Mouse (Mus musculus): ENCODE data around the gene Pbld2. TPM values are rescaled to one million over a fixed set of nuclear protein-coding genes. Genes with fewer than 3 reads are reported as not detected.

The Pbld2 gene
- polyA plus RNA-seq, 1 experiment, result not detected

GRCm38 (mm10) chr10:63019304-63019703 is 4.8 kb upstream of the Pbld2 start:
- TF ChIP-seq GATA1 (IDR thresholded peaks at IDR 0.05; ENCODE audit: low read length), result no peak

- no peak for TF ChIP-seq GATA1 (IDR thresholded peaks at IDR 0.05; ENCODE audit: low read length)
These were observed 2.4 kb upstream of the Pbld2 start for GRCm38 (mm10) chr10:63021702-63022101.

- no peak for TF ChIP-seq GATA1 (IDR thresholded peaks at IDR 0.05; ENCODE audit: low read length)
These were observed 1.5 kb upstream of the Pbld2 start for GRCm38 (mm10) chr10:63022541-63023120.

- no peak for TF ChIP-seq GATA1 (IDR thresholded peaks at IDR 0.05; ENCODE audit: low read length)
These were observed 880 bp upstream of the Pbld2 start for GRCm38 (mm10) chr10:63023121-63023748.

GRCm38 (mm10) chr10:63024580-63024910 is 430 bp downstream of the Pbld2 start:
- no peak for TF ChIP-seq GATA1 (IDR thresholded peaks at IDR 0.05; ENCODE audit: low read length)

GRCm38 (mm10) chr10:63025016-63025415 is 901 bp downstream of the Pbld2 start:
- TF ChIP-seq GATA1 (IDR thresholded peaks at IDR 0.05; ENCODE audit: low read length), result no peak

GRCm38 (mm10) chr10:63025491-63026011 is 1.4 kb downstream of the Pbld2 start:
- no peak for TF ChIP-seq GATA1 (IDR thresholded peaks at IDR 0.05; ENCODE audit: low read length)

- no peak for TF ChIP-seq GATA1 (IDR thresholded peaks at IDR 0.05; ENCODE audit: low read length)
These were observed 2.2 kb downstream of the Pbld2 start for GRCm38 (mm10) chr10:63026156-63026794.

GRCm38 (mm10) chr10:63026795-63027160 is 2.7 kb downstream of the Pbld2 start:
- TF ChIP-seq GATA1 (IDR thresholded peaks at IDR 0.05; ENCODE audit: low read length), result no peak

- no peak for TF ChIP-seq GATA1 (IDR thresholded peaks at IDR 0.05; ENCODE audit: low read length)
These were observed 3.5 kb downstream of the Pbld2 start for GRCm38 (mm10) chr10:63027376-63028161.

GRCm38 (mm10) chr10:63028396-63028795 is 4.3 kb downstream of the Pbld2 start:
- no peak for TF ChIP-seq GATA1 (IDR thresholded peaks at IDR 0.05; ENCODE audit: low read length)

- no peak for TF ChIP-seq GATA1 (IDR thresholded peaks at IDR 0.05; ENCODE audit: low read length)
These were observed 8.2 kb downstream of the Pbld2 start for GRCm38 (mm10) chr10:63032267-63032666.

GRCm38 (mm10) chr10:63032956-63033355 is 8.8 kb downstream of the Pbld2 start:
- TF ChIP-seq GATA1 (IDR thresholded peaks at IDR 0.05; ENCODE audit: low read length), result no peak

GRCm38 (mm10) chr10:63038571-63039320 is 14.6 kb downstream of the Pbld2 start:
- no peak for TF ChIP-seq GATA1 (IDR thresholded peaks at IDR 0.05; ENCODE audit: low read length)

- no peak for TF ChIP-seq GATA1 (IDR thresholded peaks at IDR 0.05; ENCODE audit: low read length)
These were observed 15.9 kb downstream of the Pbld2 start for GRCm38 (mm10) chr10:63039867-63040628.

Measured in G1E-ER4 (cell line).